Mouse (Mus musculus) frontal cortex, postnatal 36 days (tissue): ENCODE results near the gene Etnk2.

Source experiments
- DNase-seq, 2 experiments: peaks; one replicate each; pipeline ENCODE4 v3.0.0; 2022; ENCODE audit warnings: low spot score in 2 of 2

Gene Etnk2

DNA sequence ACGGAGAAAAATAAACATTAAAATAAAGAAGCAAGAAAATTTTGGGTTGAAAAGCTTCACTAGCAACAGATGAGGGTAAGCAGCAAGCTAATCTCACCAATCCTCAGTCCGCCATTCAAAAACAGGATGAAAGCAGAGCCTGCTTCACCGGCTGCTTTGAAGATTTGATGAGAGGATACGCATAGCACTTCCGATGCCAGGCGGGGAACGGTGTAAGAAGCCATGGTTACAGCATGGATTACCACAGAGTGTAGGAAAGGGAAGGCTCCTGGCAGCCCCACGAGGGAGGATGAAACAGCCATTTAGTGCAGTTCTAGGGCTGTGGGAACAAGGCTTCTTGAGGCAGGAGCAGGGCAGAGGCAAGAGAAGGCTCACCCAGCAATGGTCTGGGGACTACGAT, 11.6 kb upstream of the Etnk2 start:
- no peak for DNase-seq

DNA sequence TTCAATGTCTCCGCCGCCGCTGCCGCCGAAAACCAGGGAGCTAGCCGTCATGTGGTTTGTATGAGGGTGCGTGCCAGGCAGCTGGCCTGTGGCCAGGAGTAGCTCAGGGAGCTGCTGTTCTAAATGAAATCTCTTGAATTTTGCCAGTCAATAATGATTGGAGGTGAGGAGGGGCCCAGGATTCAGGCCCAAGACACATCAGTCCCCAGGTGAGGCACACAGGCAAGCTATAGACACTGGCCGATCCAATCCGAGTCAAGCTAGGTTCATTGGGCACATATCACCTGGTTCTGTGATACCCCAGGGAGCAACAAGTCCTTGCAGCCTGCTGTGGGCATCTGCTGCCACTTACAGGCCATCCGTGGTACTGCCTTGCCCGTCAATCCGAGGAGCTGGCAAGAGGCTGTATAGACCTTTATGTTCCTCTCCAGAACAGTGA, 10.0 kb upstream of the Etnk2 start:
- DNase-seq = peak; percentile 88

DNA sequence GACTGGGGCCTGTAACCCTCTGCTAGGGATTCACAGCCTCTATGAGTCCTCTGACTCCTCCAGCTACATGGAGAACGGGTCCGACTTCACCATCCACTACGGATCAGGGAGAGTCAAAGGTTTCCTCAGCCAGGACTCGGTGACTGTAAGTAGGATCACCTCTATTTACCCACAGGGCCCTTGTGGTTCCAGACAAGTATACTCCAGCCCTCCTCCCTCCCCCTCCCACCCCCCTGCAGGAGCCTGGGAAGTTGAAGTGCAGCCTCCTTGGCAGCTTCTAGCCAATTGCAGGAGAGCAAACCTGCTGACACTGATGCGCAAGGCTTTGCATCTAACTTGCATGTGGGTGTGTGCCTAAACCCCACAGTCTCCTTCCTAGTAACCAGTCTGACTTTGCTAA, 7.9 kb upstream of the Etnk2 start:
- no peak for DNase-seq

GRCm38 (mm10) chr1:133355912-133356311, 7.5 kb upstream of the Etnk2 start:
- DNase-seq = no peak

DNA sequence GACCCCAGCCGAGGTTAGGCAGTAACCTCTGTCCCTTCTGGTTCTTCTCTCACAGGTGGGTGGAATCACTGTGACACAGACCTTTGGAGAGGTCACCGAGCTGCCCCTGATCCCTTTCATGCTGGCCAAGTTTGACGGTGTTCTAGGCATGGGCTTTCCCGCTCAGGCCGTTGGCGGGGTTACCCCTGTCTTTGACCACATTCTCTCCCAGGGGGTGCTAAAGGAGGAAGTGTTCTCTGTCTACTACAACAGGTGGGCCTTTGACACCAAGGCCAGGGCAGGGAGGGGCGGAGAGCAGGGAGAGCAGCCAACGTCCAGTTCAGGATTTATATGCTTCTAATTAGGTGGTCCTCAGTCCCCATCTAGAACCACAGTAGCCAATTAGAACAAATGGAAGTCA, 7.0 kb upstream of the Etnk2 start:
- DNase-seq = no peak

GRCm38 (mm10) chr1:133361006-133361405, 2.4 kb upstream of the Etnk2 start:
- DNase-seq = no peak

DNA sequence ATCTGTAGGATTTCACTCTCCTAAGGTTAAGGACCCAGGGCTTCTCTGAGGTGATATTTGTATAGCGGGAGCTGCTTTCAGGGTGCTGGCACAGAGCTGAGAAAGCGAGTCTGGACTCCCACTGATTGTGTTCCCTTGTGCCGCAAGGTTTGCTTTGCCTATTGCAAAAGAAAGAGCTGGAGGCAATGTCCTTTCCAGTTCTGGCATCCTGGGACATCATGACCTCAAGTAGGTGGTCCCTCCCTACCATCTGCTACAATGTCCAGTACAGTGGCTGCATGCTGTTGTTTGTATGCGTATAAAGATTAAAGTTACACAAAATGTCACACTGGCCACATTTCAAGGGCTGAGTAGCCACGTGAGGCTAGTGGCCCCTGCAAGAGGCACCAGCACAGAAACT, 1.3 kb upstream of the Etnk2 start:
- DNase-seq = no peak

DNA sequence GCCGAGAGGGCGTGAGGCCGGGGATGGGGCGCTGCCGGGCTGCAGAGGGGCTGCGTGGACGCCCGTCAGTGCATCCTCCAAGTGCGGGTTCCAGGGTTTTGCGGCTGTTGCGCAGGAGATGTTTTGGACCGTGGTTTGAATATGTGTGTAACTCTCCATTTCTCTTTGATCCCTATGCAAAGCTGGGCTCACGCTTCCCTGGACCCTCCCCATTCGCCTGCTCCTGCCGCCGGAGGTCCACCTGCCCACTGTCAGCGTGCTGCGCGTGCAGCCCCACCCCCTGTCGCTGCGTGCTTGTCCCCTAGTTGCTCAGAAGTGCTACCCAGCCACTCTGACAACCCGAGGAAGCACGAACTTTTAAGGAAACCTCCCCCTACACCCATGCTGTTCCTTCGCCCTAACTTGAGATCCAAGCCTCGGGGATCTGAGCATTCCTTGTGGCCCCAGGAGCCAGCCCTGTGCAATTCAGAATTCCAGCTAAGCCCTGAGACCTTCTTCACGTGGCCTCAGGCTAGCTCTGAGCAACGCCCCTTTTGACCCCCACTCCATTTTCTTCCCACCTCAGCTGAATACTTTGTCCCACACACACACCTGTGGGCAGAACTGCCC, 754 bp downstream of the Etnk2 start:
- DNase-seq = no peak

DNA sequence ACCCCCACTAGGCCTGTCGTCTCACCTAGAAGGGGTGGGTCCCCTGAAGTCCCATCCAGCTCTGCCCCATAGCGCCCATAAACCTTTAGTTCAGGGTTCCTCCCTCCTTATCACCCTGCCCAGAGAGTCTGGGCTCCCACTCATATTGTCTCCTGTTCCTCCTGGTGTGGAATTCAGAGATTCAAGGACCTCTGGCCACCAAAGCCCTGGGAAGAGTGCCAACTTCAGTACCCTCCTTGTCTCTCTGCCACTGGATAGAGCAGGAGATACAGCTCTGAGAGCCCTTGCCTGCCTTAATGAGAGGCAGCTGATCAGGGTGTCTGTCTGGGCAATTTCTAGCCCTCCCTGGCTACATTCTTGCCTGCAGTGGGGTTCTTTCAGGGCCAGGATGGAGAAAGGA, 1.5 kb downstream of the Etnk2 start:
- no peak for DNase-seq

DNA sequence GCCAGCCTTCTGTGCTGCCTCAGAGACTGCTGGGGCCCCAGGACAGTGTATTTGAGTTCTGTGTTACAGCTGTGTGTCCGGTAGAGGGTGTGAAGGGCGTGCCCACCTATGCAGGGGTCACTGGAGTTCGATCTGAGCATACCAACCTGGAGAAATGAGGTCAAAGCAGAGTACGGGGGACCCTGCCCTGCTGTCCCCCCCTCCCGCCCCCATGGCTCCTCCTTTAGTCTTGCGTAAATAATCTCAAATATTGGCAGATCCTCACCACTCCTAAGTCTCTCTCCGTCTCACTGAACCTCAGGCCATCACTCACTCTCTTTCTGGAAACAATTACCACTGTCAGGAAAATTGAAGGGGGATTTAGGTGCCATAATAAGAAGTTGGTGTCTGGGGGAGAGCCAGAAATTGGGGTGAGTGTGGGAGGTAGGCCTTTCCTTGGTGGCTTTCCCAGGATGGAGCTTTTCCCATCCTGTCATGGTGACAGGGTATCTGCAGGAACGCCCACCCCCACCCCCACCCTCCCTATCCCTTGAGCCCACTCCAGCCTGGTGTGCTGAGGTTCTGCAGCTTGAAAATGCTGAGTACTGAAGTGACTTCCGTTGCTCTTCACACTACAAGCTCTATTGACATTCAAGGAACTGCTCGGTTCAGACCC, 3.7 kb downstream of the Etnk2 start:
- peak in 1 of 2 experiments; percentile 31 for DNase-seq

DNA sequence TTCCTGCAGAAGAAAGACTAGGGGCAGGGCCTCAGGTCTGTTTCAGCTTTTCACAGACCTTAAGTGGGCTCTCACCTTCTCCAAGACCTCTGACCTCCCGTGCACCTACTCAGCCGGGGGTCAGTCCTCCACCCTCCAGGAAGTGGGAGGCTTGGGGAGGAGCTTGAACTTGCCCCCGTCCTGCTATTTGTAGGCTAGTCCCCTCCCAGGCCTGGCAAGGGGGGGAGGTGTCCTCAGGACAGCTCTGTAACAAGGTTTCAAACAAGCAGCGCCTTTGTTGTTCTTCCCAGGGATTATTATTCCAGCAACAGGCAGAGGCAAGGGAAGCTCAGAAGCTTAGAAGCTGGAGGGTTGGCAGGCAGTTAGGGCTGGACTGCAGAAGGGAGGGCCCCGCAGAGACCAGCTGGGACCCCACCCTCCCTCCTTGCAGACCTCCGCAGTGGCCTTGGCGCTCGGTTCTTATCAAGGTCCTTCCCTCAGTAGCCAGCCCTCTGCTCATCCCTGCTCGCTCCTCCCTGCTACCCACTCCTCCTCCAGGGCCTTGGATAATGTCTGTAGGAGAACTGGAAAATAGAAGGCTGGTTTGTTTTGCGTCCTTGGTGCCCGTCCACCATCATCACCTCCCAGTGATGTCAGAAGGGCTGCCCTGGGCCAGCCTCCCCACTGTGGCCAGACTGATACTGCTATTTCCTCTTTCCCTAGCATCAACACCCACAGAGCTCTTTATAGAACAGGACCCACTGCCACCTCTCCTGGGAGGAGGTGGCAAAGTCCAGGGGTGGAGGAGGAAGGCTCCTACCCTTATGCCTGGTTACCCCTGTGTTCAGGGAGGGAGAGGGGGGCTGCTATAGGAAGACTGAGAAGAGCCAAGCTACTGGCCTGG, 4.5 kb downstream of the Etnk2 start:
- no peak for DNase-seq

- peak; percentile 71 to 79 for DNase-seq
Observed at GRCm38 (mm10) chr1:133368644-133369043, 5.3 kb downstream of the Etnk2 start.

DNA sequence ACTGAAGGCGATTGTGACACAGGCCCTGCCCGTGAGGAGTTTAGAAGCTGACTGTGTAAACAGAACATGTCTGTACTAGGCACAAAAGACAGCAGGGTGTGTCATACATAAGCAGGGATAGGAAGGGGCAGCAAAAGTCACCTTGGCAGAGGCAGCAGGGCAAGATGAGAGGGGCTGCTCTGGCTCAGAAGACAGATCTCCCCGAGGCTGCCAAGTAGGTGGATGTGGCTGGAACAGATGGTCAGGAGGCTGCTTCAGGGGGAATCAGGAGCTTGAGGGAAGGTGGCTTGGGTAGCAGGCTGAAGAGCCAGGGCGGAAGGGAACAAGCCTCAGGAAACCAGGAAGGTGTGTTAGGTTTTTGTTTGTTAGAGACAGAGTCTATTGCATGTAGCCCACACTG, 7.0 kb downstream of the Etnk2 start:
- DNase-seq = no peak

DNA sequence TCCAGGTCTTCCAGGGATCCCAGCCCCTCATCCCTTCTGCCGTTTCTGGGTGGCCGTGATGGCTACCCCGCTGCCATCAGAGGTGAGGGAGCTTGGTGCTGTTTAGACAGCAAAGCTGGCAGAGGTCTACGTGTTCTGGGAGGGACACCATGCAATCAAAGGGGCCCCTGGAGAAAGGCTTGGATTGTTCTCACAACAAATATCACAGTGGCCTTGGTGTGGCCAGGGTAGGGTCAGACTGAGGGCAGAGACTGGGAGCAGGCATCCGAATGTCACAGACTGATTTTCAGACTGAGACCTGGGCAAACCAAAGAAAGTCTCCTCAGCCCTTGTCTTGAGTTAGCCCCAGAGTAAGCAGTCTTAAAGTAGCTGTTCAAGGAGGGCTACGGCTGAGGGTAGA, 8.1 kb downstream of the Etnk2 start:
- DNase-seq = no peak

GRCm38 (mm10) chr1:133372113-133372512, 8.7 kb downstream of the Etnk2 start:
- no peak for DNase-seq

- DNase-seq = no peak
Observed at GRCm38 (mm10) chr1:133375696-133376346, 12.4 kb downstream of the Etnk2 start.

- no peak for DNase-seq
Observed at GRCm38 (mm10) chr1:133377547-133377946, 14.2 kb downstream of the Etnk2 start.

DNA sequence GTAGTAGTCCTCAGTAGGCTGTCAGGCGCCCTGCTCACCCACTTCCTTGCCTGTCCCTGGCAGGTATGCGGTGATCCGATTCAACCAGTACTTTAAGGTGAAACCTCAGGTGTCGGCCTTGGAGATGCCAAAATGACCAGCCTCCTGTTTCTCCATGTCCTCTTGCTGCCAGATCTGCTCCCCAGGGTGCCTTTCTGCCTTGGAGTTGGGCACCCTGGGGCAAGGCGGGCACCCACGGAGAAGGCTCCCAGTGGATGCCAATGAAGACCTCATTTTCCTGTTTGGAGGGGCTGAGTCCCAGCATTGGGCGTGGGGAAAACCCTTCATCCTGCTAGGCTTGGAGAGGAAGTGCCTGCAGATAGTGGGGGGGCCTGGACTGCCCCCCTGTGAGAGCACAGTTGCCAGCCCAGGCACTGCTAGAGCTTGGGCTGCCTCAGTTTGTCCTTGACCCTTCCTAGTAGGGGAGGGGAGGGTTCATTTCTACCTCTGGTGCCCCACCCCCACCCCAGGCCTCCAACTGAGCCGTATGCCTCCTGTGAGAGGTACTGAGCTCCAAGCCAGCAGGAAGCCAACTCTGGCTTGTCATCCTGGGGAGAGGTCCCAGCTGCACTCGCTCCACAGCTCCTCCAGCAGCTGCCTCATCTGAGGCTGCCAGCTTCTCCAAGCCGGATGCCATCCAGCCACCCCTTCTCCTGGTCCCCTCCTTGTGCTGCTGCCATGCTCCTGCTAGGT, 16.0 kb downstream of the Etnk2 start:
- DNase-seq = no peak

DNA sequence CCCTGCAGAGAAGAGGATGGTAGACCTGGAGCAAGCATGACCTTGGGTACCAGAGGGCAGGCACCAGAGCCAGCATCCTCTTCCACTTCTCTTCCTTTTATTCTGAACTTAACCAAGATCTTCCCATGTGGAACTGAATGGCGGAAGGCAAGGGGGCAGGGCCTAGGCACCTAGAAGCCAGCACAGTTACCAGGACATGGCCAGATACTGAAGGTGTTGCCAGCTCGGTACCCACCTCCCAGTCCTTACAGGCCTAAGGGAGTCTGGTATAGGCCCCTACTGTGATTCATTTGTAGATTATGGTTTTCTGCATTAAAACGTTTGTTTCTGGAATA, 16.6 kb downstream of the Etnk2 start:
- DNase-seq = no peak

DNA sequence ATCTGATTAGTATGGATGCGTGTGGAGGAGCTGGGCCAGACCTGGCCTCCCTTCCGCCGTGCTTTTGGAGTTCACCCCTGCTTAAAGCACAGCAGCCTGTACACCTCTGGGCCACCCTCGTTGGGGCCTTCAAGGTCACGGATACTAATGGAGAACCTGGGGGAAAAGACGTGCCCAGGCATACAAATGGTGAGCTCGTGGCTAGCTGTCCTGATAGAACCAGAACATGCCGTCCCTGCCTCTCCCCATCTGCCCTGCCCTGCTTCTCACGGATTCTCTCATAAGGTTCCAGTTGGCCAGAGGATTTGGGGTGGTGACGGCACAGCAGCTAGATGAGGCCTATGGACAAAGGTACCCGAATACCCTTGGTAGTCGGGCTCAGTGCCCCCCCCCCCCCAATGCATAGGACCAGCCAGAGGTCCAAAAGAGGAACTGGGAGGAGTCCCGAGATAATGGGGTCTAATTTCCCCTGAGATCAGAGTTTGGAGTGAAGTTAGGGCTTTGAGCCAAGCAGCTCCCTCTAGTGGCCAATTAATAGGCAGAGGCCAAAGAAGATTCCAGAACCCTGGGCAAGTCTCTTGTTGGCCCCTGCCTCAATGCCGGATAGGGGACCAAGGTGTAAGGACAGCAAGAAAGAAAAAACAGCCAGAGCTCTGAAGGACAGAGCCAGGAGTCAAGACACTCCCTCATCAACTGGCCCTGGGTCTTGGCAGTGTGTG, 17.1 kb downstream of the Etnk2 start:
- no peak for DNase-seq

DNA sequence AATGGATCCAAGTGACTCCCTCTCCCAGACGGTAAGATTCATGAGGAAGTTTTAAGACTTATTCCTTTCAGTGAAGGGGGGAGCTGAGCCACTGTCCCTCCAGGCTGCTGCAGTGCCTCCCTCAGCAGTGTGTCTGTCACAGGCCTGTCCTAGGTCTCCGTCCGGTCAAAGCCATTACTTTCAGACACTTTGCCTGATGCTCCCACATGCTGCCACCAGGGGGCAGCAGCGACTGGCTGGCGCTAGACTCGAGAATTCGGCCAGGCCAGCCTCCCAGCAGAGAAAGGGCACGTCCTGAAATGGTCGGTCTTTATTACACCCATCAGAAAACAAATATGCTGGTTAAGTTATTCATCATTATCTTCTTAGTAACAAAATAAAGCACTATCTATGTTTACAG, 18.6 kb downstream of the Etnk2 start:
- no peak for DNase-seq
